Mouse (Mus musculus): ENCODE data around the gene Psmg4. TPM values are rescaled to one million over a fixed set of nuclear protein-coding genes. Genes with fewer than 3 reads are reported as not detected.

The Psmg4 gene
- polyA plus RNA-seq, 1 experiment from 2014 or later = 27.1 TPM

- Histone ChIP-seq H3K9me3 (replicated peaks; ENCODE audit: control insufficient read depth, low read length) (no peaks in the 10 kb centered on the region), H3K27ac (ENCODE audit: low read length) (no peak overlapping the region), H3K9ac (ENCODE audit: low read depth, low read length) (no peak overlapping the region), H3K4me1 (ENCODE audit: control insufficient read depth, low read depth, low read length) (peaks cover 6% of the 10 kb centered on the region), H3K4me3 (ENCODE audit: low read depth, low read length) (no peak overlapping the region), H3K36me3 (ENCODE audit: control insufficient read depth, insufficient read depth) (no peaks in the 10 kb centered on the region), H3K4me2 (ENCODE audit: low read depth, low read length) (no peak overlapping the region), H3K27me3 (ENCODE audit: control insufficient read depth, insufficient read depth, low read depth, low read length) (peaks cover 34% of the 10 kb centered on the region)
- no peak for ATAC-seq (ENCODE audit: low read depth)
- 52% methylated on average over 7 of the region's 7 CpGs for WGBS (ENCODE audit: insufficient replicate concordance)
These were observed 26.2 kb upstream of the Psmg4 start for GRCm38 (mm10) chr13:34136605-34137004.

DNA sequence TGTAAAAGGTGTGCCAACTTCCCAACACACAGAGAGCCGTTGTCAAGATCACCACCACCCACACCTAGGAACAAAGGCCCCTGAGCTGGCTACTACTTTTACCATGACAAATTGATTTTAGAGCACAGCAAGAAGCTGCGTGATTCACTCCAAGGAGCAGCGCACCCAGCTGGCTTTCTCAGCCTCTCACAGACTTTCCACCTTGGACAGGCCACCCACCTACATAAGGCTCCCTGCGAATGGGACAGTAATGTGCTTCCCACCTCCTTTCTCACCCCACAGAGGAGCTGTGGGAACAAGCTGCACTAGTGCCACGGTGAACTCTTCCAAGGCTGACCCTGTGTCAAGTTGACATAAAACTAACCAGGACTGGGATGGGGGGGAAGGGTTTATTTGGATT is 19.4 kb upstream of the Psmg4 start:
- no peaks in the 10 kb centered on the region for H3K9me3 ChIP-seq (replicated peaks; ENCODE audit: control insufficient read depth, low read length)
- 71% methylated on average over 5 of the region's 5 CpGs for WGBS (ENCODE audit: insufficient replicate concordance)

DNA sequence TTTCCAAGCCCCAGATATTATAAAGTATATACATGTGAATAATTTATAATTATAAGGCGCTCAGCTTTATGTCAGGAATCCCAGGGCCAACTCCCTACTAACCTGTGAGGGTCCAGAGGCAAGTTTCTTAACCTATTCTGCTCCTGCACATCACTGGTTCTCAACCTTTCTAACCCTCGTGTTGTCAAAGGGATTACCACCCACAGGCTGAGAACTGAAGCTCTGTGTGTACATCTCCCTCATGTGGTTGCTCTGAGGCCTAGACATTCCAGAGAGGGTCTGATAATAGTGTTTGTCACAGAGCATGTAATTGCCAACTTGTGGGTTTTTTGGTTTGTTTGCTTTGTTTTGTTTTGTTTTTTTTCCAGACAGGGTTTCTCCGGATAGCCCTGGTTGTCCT is 15.8 kb upstream of the Psmg4 start:
- 43% methylated on average over 3 of the region's 3 CpGs for WGBS (ENCODE audit: insufficient replicate concordance)

More for the DNA sequence above, 19.4 kb upstream of the Psmg4 start:
- no peak overlapping the region for H3K27ac ChIP-seq (ENCODE audit: low read length)
- H3K9ac ChIP-seq (ENCODE audit: low read depth, low read length) = no peak overlapping the region
- no peak overlapping the region for H3K4me2 ChIP-seq (ENCODE audit: low read depth, low read length)
- H3K4me1 ChIP-seq (ENCODE audit: control insufficient read depth, low read depth, low read length) = no peaks in the 10 kb centered on the region
- H3K4me3 ChIP-seq (ENCODE audit: low read depth, low read length) = no peak overlapping the region
- H3K27me3 ChIP-seq (ENCODE audit: control insufficient read depth, insufficient read depth, low read depth, low read length) = no peaks in the 10 kb centered on the region
- no peaks in the 10 kb centered on the region for H3K36me3 ChIP-seq (ENCODE audit: control insufficient read depth, insufficient read depth)
- ATAC-seq (ENCODE audit: low read depth) = no peak

DNA sequence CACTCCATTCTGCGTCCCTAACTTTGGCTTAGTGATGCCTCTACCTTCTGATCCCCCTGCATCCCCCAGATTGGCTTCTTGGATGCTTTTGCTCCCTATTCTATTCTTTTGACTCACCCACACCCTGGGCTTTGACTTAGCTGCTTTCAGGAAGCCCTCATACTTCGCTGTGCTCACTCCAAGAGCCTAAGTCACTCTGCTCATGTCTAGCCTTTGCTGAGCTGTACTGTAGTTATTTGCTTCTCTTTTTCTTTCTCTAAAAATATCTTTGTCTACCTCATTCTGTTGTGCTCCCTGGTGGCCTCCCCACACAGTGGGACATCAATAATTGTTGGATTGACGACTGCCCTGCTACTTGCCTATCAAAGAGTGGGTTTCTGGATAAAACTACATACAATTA is 14.6 kb upstream of the Psmg4 start:
- no peak for ATAC-seq (ENCODE audit: low read depth)
- 48% methylated on average over 3 of the region's 3 CpGs for WGBS (ENCODE audit: insufficient replicate concordance)
- H3K4me1 ChIP-seq (ENCODE audit: control insufficient read depth, low read depth, low read length) = no peaks in the 10 kb centered on the region; the same call in 1 of the 2 replicates
- no peaks in the 10 kb centered on the region for H3K36me3 ChIP-seq (ENCODE audit: control insufficient read depth, insufficient read depth)
- H3K9me3 ChIP-seq (replicated peaks; ENCODE audit: control insufficient read depth, low read length) = no peaks in the 10 kb centered on the region
- no peak overlapping the region for H3K4me2 ChIP-seq (ENCODE audit: low read depth, low read length)
- no peak overlapping the region for H3K4me3 ChIP-seq (ENCODE audit: low read depth, low read length)
- H3K9ac ChIP-seq (ENCODE audit: low read depth, low read length) = no peak overlapping the region
- H3K27ac ChIP-seq (ENCODE audit: low read length) = no peak overlapping the region
- H3K27me3 ChIP-seq (ENCODE audit: control insufficient read depth, insufficient read depth, low read depth, low read length) = peaks cover 19% of the 10 kb centered on the region

More for the DNA sequence above, 15.8 kb upstream of the Psmg4 start:
- no peaks in the 10 kb centered on the region for H3K9me3 ChIP-seq (replicated peaks; ENCODE audit: control insufficient read depth, low read length)
- no peaks in the 10 kb centered on the region; the same call in 1 of the 2 replicates for H3K4me1 ChIP-seq (ENCODE audit: control insufficient read depth, low read depth, low read length)
- H3K4me3 ChIP-seq (ENCODE audit: low read depth, low read length) = no peak overlapping the region
- no peak overlapping the region for H3K4me2 ChIP-seq (ENCODE audit: low read depth, low read length)
- no peak for ATAC-seq (ENCODE audit: low read depth)
- peaks cover 19% of the 10 kb centered on the region for H3K27me3 ChIP-seq (ENCODE audit: control insufficient read depth, insufficient read depth, low read depth, low read length)
- H3K36me3 ChIP-seq (ENCODE audit: control insufficient read depth, insufficient read depth) = no peaks in the 10 kb centered on the region
- no peak overlapping the region for H3K27ac ChIP-seq (ENCODE audit: low read length)
- H3K9ac ChIP-seq (ENCODE audit: low read depth, low read length) = no peak overlapping the region

DNA sequence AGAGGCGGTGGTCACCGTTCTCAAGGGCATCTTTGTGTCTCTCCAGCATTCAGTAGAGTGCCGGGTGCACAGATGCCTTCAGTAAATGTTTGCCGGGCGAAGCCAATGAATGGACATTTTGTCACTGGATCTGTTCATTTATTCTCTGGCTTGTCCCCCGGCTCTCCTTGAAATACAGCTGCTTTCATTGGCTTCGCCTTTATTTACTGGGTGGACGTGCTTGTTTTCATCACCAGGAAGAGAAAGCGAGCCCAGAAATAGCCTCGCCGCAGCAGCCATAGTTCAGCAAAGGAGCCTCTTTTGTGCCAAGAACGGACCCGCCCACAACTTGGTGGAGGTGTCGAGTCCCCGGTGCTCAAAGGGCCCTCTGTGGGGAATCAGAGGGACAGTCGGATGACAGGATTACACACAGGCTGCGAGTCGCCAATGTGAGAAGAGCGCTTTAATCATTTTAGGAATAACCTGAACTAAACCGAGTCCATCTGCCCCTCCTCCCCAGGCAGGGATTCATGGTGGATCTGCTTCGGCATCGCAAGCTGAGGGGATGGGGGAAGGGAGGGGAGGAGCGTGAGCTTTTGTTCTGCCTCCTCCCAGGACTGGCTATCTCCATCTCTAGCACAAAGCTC is 13.9 kb upstream of the Psmg4 start:
- WGBS (ENCODE audit: insufficient replicate concordance) = 7% methylated on average over 23 of the region's 23 CpGs
- Histone ChIP-seq H3K9ac (ENCODE audit: low read depth, low read length) (no peak overlapping the region), H3K4me2 (ENCODE audit: low read depth, low read length) (peak overlapping the region; percentile 56), H3K4me1 (ENCODE audit: control insufficient read depth, low read depth, low read length) (no peaks in the 10 kb centered on the region; the same call in 1 of the 2 replicates), H3K4me3 (ENCODE audit: low read depth, low read length) (peak overlapping the region; percentile 39), H3K27ac (ENCODE audit: low read length) (no peak overlapping the region), H3K36me3 (ENCODE audit: control insufficient read depth, insufficient read depth) (no peaks in the 10 kb centered on the region), H3K9me3 (replicated peaks; ENCODE audit: control insufficient read depth, low read length) (no peaks in the 10 kb centered on the region), H3K27me3 (ENCODE audit: control insufficient read depth, insufficient read depth, low read depth, low read length) (peaks cover 19% of the 10 kb centered on the region)
- no peak for ATAC-seq (ENCODE audit: low read depth)

GRCm38 (mm10) chr13:34149463-34150176 is 13.1 kb upstream of the Psmg4 start:
- H3K36me3 ChIP-seq (ENCODE audit: control insufficient read depth, insufficient read depth) = no peaks in the 10 kb centered on the region
- no peaks in the 10 kb centered on the region; the same call in 1 of the 2 replicates for H3K4me1 ChIP-seq (ENCODE audit: control insufficient read depth, low read depth, low read length)
- ATAC-seq (ENCODE audit: low read depth) = no peak
- no peak overlapping the region for H3K27ac ChIP-seq (ENCODE audit: low read length)
- no peak overlapping the region for H3K4me3 ChIP-seq (ENCODE audit: low read depth, low read length)
- WGBS (ENCODE audit: insufficient replicate concordance) = 50% methylated on average over 5 of the region's 5 CpGs
- H3K27me3 ChIP-seq (ENCODE audit: control insufficient read depth, insufficient read depth, low read depth, low read length) = peaks cover 19% of the 10 kb centered on the region
- H3K4me2 ChIP-seq (ENCODE audit: low read depth, low read length) = peak overlapping the region; percentile 56; the same call in 1 of the 2 replicates
- no peak overlapping the region for H3K9ac ChIP-seq (ENCODE audit: low read depth, low read length)
- no peaks in the 10 kb centered on the region for H3K9me3 ChIP-seq (replicated peaks; ENCODE audit: control insufficient read depth, low read length)

DNA sequence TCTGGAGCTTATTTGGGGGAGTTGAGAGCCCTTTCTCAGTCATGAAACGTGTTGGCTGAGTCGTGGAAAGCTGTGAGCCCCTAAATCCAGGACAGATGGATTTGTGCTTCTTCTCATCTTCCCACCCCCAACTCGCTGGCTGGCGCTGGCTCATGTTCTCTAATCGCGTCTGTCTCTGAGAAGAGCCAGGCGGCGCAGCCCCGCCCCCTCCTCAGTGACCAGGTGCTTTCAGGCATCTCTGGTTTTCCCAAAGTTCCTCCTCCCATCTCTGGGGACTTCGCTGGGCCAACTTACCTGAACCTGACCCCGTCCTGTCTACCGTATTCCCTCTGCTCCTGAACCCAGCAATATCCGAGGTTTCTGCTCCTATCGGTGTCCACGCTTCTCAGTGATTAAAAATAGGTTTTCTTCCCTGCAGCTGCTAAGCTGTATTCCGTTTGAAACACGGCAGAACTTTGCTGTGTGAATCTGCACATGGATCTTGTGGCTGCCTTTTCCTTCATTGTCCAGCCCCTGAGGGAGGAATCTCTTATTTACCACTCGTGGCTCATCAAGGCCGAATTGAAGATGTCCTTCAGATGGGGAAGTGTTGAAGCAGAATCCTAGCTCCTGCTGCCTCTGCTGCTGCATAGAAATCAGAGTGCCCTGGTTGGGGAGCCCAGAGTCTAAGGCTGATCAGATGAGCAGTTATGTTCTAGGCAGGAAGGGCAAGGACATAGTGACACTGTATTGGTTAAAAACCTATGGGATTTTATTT is 12.3 kb upstream of the Psmg4 start:
- Histone ChIP-seq H3K36me3 (ENCODE audit: control insufficient read depth, insufficient read depth) (no peaks in the 10 kb centered on the region), H3K27ac (ENCODE audit: low read length) (no peak overlapping the region), H3K4me2 (ENCODE audit: low read depth, low read length) (no peak overlapping the region), H3K9me3 (replicated peaks; ENCODE audit: control insufficient read depth, low read length) (no peaks in the 10 kb centered on the region), H3K4me3 (ENCODE audit: low read depth, low read length) (no peak overlapping the region), H3K27me3 (ENCODE audit: control insufficient read depth, insufficient read depth, low read depth, low read length) (peaks cover 19% of the 10 kb centered on the region), H3K9ac (ENCODE audit: low read depth, low read length) (no peak overlapping the region), H3K4me1 (ENCODE audit: control insufficient read depth, low read depth, low read length) (no peaks in the 10 kb centered on the region; the same call in 1 of the 2 replicates)
- WGBS (ENCODE audit: insufficient replicate concordance) = 20% methylated on average over 19 of the region's 19 CpGs
- no peak for ATAC-seq (ENCODE audit: low read depth)

GRCm38 (mm10) chr13:34151425-34151824 is 11.3 kb upstream of the Psmg4 start:
- no peak overlapping the region for H3K9ac ChIP-seq (ENCODE audit: low read depth, low read length)
- H3K4me2 ChIP-seq (ENCODE audit: low read depth, low read length) = no peak overlapping the region
- no peak overlapping the region for H3K27ac ChIP-seq (ENCODE audit: low read length)
- WGBS (ENCODE audit: insufficient replicate concordance) = 58% methylated on average over 1 of the region's 1 CpGs
- H3K27me3 ChIP-seq (ENCODE audit: control insufficient read depth, insufficient read depth, low read depth, low read length) = peaks cover 19% of the 10 kb centered on the region
- no peaks in the 10 kb centered on the region; the same call in 1 of the 2 replicates for H3K4me1 ChIP-seq (ENCODE audit: control insufficient read depth, low read depth, low read length)
- H3K9me3 ChIP-seq (replicated peaks; ENCODE audit: control insufficient read depth, low read length) = no peaks in the 10 kb centered on the region
- no peak for ATAC-seq (ENCODE audit: low read depth)
- no peaks in the 10 kb centered on the region for H3K36me3 ChIP-seq (ENCODE audit: control insufficient read depth, insufficient read depth)
- no peak overlapping the region for H3K4me3 ChIP-seq (ENCODE audit: low read depth, low read length)

All from liver, embryonic 16.5 days (tissue).